Mouse (Mus musculus) forebrain, embryonic 12.5 days (tissue): ENCODE measurements around the gene Plekhh3. TPM values are rescaled to one million over a fixed set of nuclear protein-coding genes. Genes with fewer than 3 reads are reported as not detected.
"Not testable (repeated sequence)": the region's sequence is repeated elsewhere in the genome, so short reads cannot be mapped to it uniquely, and the experiment has no call there.

Source experiments
- ATAC-seq: fragments of 200-750 bp; cut with Nextera tagmentation; 2 replicates; pipeline ENCODE4 v1.8.0; 2017; ENCODE audit warnings: moderate TSS enrichment; ENCODE audit not compliant: low FRiP score
- H3K27ac ChIP-seq: fragments of 300-500 bp; sonication (generic); 2 replicates; pipeline ENCODE4 v1.5.1; 2016; ENCODE audit warnings: mild to moderate bottlenecking
- H3K27me3 ChIP-seq: fragments of 300-500 bp; sonication (generic); 2 replicates; pipeline ENCODE4 v1.6.1; 2016; ENCODE audit warnings: mild to moderate bottlenecking
- H3K36me3 ChIP-seq: fragments of 300-500 bp; sonication (generic); replicated peaks from 2 replicates; pipeline ENCODE4 v1.6.1; 2016; ENCODE audit warnings: mild to moderate bottlenecking
- H3K4me1 ChIP-seq: fragments of 300-500 bp; sonication (generic); 2 replicates; pipeline ENCODE4 v1.6.1; 2016
- H3K4me2 ChIP-seq: fragments of 300-500 bp; sonication (generic); 2 replicates; pipeline ENCODE4 v1.6.1; 2016; ENCODE audit warnings: mild to moderate bottlenecking, moderate library complexity
- H3K4me3 ChIP-seq: fragments of 300-500 bp; sonication (generic); replicated peaks from 2 replicates; pipeline ENCODE4 v1.5.1; 2016; ENCODE audit warnings: mild to moderate bottlenecking
- H3K9ac ChIP-seq: fragments of 300-500 bp; sonication (generic); 2 replicates; pipeline ENCODE4 v1.6.1; 2016; ENCODE audit warnings: mild to moderate bottlenecking
- H3K9me3 ChIP-seq: fragments of 300-500 bp; sonication (generic); 2 replicates; pipeline ENCODE4 v1.6.1; 2016
- WGBS: fragments of 180-500 bp; shearing (Covaris S2); methylation state at CpG from one replicate; pipeline ENCODE4 v1.1.7; 2016; 5-methylcytosine and 5-hydroxymethylcytosine counted together
- polyA plus RNA-seq: library from polyadenylated mRNA; unstranded; fragments of >200 nt; fragmentation: Nextera tagmentation; extraction: Ambion mirVana; gene quantifications from 2 replicates; pipeline ENCODE4 v1.2.1, GENCODE M21; 2016

The Plekhh3 gene
- polyA plus RNA-seq, 1 experiment from 2014 or later = 9.6 TPM

GRCm38 (mm10) chr11:101134217-101134865 is 36.8 kb downstream of the Plekhh3 start:
- no peak for ATAC-seq

DNA sequence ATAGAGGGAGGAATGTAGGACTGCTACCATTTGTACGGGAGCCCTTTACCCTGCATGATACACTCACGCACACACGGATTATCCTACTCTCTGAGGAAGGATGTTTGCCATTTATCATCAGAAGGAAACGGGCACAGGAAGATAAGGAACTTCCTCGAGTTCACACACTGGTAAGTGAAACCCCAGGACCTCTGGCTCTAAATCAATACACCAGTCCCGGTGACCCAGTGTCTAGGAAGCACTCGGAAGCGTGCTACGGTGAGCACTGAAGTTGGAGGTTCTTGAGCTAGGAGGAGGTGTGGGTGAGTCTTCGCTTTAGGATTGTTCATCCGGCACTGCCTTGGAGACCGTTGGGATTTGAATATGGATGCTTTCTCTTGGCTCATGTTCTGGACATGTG is 38.1 kb downstream of the Plekhh3 start:
- 88% methylated on average over 12 of the region's 12 CpGs for WGBS
- Histone ChIP-seq H3K36me3 (no peaks in the 10 kb centered on the region), H3K4me3 (no peak overlapping the region)

More at GRCm38 (mm10) chr11:101134217-101134865, 36.8 kb downstream of the Plekhh3 start:
- H3K36me3 ChIP-seq = no peaks in the 10 kb centered on the region
- no peaks in the 10 kb centered on the region for H3K9me3 ChIP-seq
- H3K4me3 ChIP-seq = no peak overlapping the region
- H3K4me1 ChIP-seq = peaks cover 8% of the 10 kb centered on the region
- no peak overlapping the region for H3K9ac ChIP-seq
- 81% methylated on average over 13 of the region's 13 CpGs for WGBS
- no peak overlapping the region for H3K4me2 ChIP-seq
- no peak overlapping the region for H3K27ac ChIP-seq
- H3K27me3 ChIP-seq = no peaks in the 10 kb centered on the region

DNA sequence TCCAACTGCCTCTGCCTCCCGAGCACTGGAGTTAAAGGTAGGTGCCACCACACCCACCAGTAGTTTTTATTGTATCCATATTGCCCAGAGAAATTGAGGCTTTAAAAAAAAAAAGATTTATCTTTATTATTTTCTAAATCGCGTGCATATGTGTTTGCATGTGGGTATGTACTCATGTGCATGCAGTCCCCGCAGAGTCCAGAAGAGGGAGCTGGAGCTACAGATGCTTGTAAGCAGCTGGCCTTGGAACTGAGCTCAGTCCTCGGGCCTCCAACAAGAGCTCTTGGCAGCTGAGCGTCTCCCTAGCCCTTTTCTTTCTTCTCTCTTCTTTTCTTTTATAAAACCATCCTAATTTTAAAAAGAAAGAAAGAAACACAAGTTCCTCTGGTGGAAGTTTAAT is 39.5 kb downstream of the Plekhh3 start:
- Histone ChIP-seq H3K4me1 (no peaks in the 10 kb centered on the region), H3K27ac (no peak overlapping the region), H3K36me3 (peaks cover 6% of the 10 kb centered on the region), H3K9ac (no peak overlapping the region), H3K27me3 (no peaks in the 10 kb centered on the region), H3K4me3 (no peak overlapping the region), H3K9me3 (no peaks in the 10 kb centered on the region), H3K4me2 (no peak overlapping the region)
- 83% methylated on average over 6 of the region's 6 CpGs for WGBS
- ATAC-seq = no peak

More for the DNA sequence above, 38.1 kb downstream of the Plekhh3 start:
- H3K27me3 ChIP-seq = no peaks in the 10 kb centered on the region
- no peak overlapping the region for H3K9ac ChIP-seq
- H3K4me2 ChIP-seq = no peak overlapping the region
- H3K4me1 ChIP-seq = no peaks in the 10 kb centered on the region
- ATAC-seq = no peak
- H3K27ac ChIP-seq = no peak overlapping the region
- no peaks in the 10 kb centered on the region for H3K9me3 ChIP-seq

- Histone ChIP-seq H3K36me3 (peaks cover 11% of the 10 kb centered on the region), H3K4me2 (no peak overlapping the region), H3K9me3 (0 out of 2 replicates have a peak, but pooled peaks cover 3% of the 10 kb centered on the region), H3K27ac (no peak overlapping the region), H3K4me3 (no peak overlapping the region), H3K4me1 (no peaks in the 10 kb centered on the region), H3K27me3 (no peaks in the 10 kb centered on the region), H3K9ac (no peak overlapping the region)
- 95% methylated on average over 2 of the region's 2 CpGs for WGBS
- ATAC-seq = no peak
Measured at GRCm38 (mm10) chr11:101131187-101131586, 40.0 kb downstream of the Plekhh3 start.

DNA sequence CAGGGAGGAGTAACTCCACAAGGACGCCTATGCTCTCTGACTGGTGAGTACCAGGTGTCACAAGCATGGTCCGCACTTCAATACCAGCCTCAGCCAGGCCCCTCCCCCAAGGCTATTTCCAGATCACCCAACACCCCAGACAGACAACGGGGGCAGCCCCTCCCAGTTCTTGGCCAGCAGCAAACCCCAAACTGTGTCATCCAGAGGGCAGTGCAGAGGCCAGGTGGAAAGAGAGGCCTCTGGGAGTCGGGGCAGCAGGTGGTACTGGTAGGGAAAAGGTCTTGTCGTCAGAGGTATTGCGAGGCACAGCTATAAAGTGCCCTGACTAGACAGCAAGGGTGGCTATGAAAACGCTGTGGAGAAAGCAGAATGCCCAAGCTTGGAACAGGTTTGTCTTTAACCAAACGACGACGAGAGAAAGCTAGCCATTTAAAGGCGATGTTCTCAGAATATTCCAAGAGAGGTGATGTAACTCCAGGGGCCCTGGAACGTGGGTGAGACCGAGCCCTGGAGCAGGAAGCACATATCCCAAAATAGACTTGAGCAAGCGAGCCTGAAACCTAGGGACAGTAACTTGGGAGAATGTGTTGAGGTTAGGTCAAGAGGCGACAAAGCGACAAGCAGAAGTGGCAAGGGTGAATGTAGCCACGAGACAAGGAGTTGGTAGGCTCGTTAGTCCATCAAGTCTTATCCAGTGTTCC is 40.9 kb downstream of the Plekhh3 start:
- Histone ChIP-seq H3K9me3 (0 out of 2 replicates have a peak, but pooled peaks cover 6% of the 10 kb centered on the region), H3K4me3 (no peak overlapping the region), H3K27me3 (no peaks in the 10 kb centered on the region), H3K4me2 (no peak overlapping the region), H3K36me3 (peaks cover 21% of the 10 kb centered on the region), H3K27ac (no peak overlapping the region), H3K9ac (no peak overlapping the region), H3K4me1 (no peaks in the 10 kb centered on the region)
- no peak for ATAC-seq
- 56% methylated on average over 18 of the region's 18 CpGs for whole genome bisulfite sequencing

GRCm38 (mm10) chr11:101128996-101129577 is 42.1 kb downstream of the Plekhh3 start:
- ATAC-seq = no peak
- peaks cover 29% of the 10 kb centered on the region for H3K36me3 ChIP-seq
- 0 out of 2 replicates have a peak, but pooled peaks cover 6% of the 10 kb centered on the region for H3K9me3 ChIP-seq
- H3K4me1 ChIP-seq = no peaks in the 10 kb centered on the region
- H3K4me2 ChIP-seq = no peak overlapping the region
- H3K27me3 ChIP-seq = no peaks in the 10 kb centered on the region
- no peak overlapping the region for H3K9ac ChIP-seq
- WGBS = 89% methylated on average over 11 of the region's 11 CpGs
- no peak overlapping the region for H3K4me3 ChIP-seq
- H3K27ac ChIP-seq = no peak overlapping the region

- Histone ChIP-seq H3K9me3 (0 out of 2 replicates have a peak, but pooled peaks cover 6% of the 10 kb centered on the region), H3K27me3 (no peaks in the 10 kb centered on the region), H3K9ac (no peak overlapping the region), H3K4me1 (no peaks in the 10 kb centered on the region), H3K36me3 (peaks cover 49% of the 10 kb centered on the region), H3K4me3 (no peak overlapping the region), H3K27ac (no peak overlapping the region), H3K4me2 (no peak overlapping the region)
- no peak for ATAC-seq
- 92% methylated on average over 1 of the region's 1 CpGs for WGBS
Measured at GRCm38 (mm10) chr11:101127075-101127474, 44.1 kb downstream of the Plekhh3 start.

DNA sequence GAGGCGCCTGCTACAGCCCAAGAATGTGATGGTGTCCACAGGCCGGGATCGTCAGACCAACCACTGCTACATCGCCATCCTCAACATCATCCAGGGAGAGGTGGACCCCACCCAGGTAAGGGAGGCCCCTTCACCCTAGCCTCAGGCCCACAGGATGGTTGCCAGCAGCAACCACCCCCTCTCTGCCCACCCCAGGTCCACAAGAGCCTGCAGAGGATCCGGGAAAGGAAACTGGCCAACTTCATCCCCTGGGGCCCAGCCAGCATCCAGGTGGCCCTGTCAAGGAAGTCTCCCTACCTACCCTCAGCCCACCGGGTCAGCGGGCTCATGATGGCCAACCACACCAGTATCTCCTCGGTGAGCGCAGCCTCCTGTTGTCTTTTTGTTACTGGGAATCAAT is 46.1 kb downstream of the Plekhh3 start:
- not testable (repeated sequence) for ATAC-seq, H3K4me2 ChIP-seq, H3K27me3 ChIP-seq, H3K9ac ChIP-seq, H3K4me3 ChIP-seq, H3K9me3 ChIP-seq, H3K27ac ChIP-seq
- 99% methylated on average over 9 of the region's 9 CpGs for WGBS
- Histone ChIP-seq H3K36me3 (peaks cover 53% of the 10 kb centered on the region), H3K4me1 (peaks cover 12% of the 10 kb centered on the region)

DNA sequence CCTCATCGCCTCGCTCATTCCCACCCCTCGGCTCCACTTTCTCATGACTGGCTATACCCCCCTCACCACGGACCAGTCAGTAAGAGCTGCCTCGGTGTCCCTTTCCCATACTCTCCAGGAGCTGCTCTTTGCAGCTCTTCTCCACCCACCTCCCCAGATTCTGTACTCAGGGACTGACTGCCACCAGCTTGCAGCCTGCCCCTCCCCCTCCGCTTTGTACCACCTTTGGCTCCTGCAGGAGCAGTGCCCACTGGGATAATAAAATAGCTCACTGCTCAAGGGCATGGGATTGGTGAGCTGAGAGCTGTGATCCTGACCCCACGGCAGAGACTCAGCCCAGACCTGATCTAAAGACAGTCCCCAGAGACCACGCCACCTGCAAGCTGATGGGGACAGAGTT is 46.7 kb downstream of the Plekhh3 start:
- not testable (repeated sequence) for H3K9ac ChIP-seq, H3K27ac ChIP-seq, ATAC-seq, H3K27me3 ChIP-seq, H3K4me2 ChIP-seq, H3K4me3 ChIP-seq, H3K9me3 ChIP-seq
- Histone ChIP-seq H3K4me1 (peaks cover 12% of the 10 kb centered on the region), H3K36me3 (peaks cover 53% of the 10 kb centered on the region)
- WGBS = 96% methylated on average over 8 of the region's 8 CpGs

DNA sequence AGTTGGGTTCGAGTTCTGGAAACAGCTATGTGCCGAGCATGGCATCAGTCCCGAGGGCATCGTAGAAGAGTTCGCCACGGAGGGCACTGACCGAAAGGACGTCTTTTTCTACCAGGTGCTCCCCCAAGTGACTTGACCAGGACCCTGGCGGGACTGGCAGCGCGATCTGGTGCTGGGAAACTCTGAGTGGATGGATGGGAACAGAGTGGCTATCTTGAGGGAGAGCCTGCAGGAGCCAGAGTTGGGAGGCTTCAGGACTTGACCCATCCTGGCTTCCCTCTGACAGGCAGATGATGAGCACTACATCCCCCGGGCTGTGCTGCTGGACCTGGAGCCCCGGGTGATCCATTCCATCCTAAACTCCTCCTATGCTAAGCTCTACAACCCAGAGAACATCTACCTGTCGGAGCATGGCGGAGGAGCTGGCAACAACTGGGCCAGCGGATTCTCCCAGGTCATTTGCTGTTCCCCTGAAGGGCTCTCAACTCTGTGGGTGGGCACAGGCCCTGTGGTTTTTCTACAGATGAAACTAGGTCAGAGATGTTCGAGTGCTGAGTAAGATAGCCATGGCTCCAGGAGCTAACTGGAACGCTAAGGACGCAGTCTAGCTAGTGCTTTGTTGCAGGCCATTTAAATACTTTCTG is 50.5 kb downstream of the Plekhh3 start:
- H3K27me3 ChIP-seq = no peaks in the 10 kb centered on the region
- WGBS = 24% methylated on average over 19 of the region's 19 CpGs
- H3K4me1 ChIP-seq = peaks cover 38% of the 10 kb centered on the region
- no peak for ATAC-seq
- peak overlapping the region; percentile 97 for H3K4me2 ChIP-seq
- H3K36me3 ChIP-seq = peaks cover 36% of the 10 kb centered on the region
- H3K4me3 ChIP-seq = peak overlapping the region; percentile 87
- H3K9me3 ChIP-seq = no peaks in the 10 kb centered on the region
- peak overlapping the region; percentile 86 for H3K9ac ChIP-seq
- H3K27ac ChIP-seq = peak overlapping the region; percentile 91

DNA sequence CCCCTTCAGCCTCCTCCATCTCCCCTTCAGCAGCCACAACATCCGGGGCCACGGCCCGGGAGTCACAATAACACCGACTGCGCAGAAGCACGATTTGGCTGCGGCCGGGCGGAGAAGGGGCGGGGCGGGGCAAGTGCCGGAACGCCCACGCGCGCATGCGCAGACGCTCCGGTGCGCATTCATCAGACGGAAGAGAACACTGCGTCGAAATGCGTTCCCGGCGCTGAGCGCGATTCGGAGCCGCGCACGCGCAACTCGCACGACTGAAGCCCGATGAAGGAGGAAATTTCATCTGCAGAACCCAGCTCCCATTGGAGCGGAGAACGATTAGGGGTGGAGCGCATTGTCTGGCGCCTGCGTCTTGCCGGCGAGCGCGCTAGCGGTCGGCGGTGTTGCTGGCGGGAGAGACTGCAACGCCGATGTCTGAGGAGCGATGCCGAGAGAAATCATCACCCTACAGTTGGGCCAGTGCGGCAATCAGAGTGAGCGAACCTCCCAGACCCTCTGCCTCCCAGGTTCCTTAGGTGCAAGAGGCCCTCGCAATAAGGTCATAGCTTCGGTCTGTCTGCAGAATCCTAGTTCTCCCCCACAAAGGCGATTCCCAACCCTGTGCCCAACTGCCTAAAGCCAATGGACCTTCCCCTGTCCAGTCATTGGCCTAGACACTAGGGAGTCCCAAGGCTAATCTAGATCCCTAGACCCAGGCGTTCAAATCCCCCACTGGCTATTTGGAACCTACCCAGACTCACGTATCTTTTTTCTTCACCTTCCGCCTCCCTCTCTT is 51.2 kb downstream of the Plekhh3 start, which contains the start of the genes Retreg3 and Tubg1:
Retreg3 (minus strand) TSS at position 133 of the 784 bp plus-strand sequence.
Tubg1 (plus strand) TSS at position 178 of the 784 bp plus-strand sequence.
- under 1% methylated on average over 61 of the region's 61 CpGs for WGBS
- peak; percentile 96 for ATAC-seq
- peaks cover 45% of the 10 kb centered on the region for H3K4me1 ChIP-seq

More for the DNA sequence above, 51.2 kb downstream of the Plekhh3 start, which contains the start of the genes Retreg3 and Tubg1:
- H3K4me3 ChIP-seq = peak within 1 kb of the TSS; percentile 87
- no peaks in the 10 kb centered on the region for H3K27me3 ChIP-seq
- peak within 1 kb of the TSS; percentile 92 for H3K9ac ChIP-seq
- peak within 1 kb of the TSS; percentile 91 for H3K27ac ChIP-seq
- no peaks in the 10 kb centered on the region for H3K9me3 ChIP-seq
- peaks cover 29% of the 10 kb centered on the region for H3K36me3 ChIP-seq
- peak within 1 kb of the TSS; percentile 97 for H3K4me2 ChIP-seq
